ENCODE assay signal across 7 mouse cellular contexts in the genomic region with DNA sequence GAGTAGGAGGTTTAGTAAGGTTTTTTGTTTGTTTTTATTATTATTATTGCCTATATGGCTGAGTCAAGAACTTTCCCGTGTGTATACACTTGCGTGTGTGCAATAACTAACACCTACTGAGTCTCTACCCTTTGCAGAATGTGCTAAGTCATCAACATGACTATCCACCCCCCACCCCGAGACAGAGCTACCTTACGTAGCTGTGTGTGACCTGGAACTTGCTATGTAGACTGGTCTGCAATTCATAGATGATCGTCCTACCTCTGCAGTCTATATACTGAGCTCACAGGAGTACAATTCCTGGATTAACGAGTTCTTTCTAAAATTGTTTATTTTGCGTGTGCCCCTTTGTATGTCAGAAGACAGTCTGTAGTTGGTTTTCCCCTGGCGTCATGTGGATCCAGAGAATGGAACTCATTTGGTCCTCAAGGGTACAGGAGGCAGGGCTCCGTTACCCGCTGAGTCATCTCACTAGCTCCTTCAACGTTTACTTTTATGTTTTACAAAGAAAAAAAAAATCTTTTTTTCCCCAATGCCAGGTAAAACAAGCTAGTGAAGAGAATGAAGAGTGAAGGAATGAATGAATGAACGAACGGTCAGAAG. TPM values are rescaled to one million over a fixed set of nuclear protein-coding genes. Genes with fewer than 3 reads are reported as not detected.
DNase-seq lines count a peak whose midpoint lies in the region; ATAC-seq and TF ChIP-seq lines count a peak whose summit lies in the region.

A gene (plus strand): TSS at position 417 of the 603 bp plus-strand sequence.

- no peak for TF ChIP-seq CTCF in thymus, adult 2 months (IDR thresholded peaks at IDR 0.05; ENCODE audit: borderline replicate concordance, control insufficient read depth, extremely low read depth, insufficient read depth, low read length, poor library complexity)

- no peak for TF ChIP-seq POLR2A in thymus, adult 2 months (IDR thresholded peaks at IDR 0.05; ENCODE audit: control insufficient read depth, extremely low read depth, insufficient read depth, low read length, poor library complexity)

- H3K9me3 ChIP-seq in midbrain, embryonic 12.5 days, result no peaks in the 10 kb centered on the region

- H3K27me3 ChIP-seq in thymus, adult 2 months (ENCODE audit: control insufficient read depth, insufficient read depth, low read length), result no peaks in the 10 kb centered on the region
- peaks cover 4% of the 10 kb centered on the region for H3K27me3 ChIP-seq in midbrain, embryonic 12.5 days

- peak within 1 kb of the TSS; percentile 77 for H3K4me2 ChIP-seq in midbrain, embryonic 12.5 days (replicated peaks)

- H3K36me3 ChIP-seq in thymus, adult 2 months (ENCODE audit: control insufficient read depth, insufficient read depth, low read length), result no peaks in the 10 kb centered on the region
- no peaks in the 10 kb centered on the region for H3K36me3 ChIP-seq in midbrain, embryonic 12.5 days

- WGBS in thymus, adult 2 months, result 27% methylated on average over 13 of the region's 13 CpGs
- WGBS in midbrain, embryonic 12.5 days, result 29% methylated on average over 13 of the region's 13 CpGs

- no peak within 1 kb of the TSS for H3K27ac ChIP-seq in thymus, adult 2 months (ENCODE audit: control insufficient read depth, insufficient read depth, low read length)
- peak within 1 kb of the TSS; percentile 92 for H3K27ac ChIP-seq in midbrain, embryonic 12.5 days (replicated peaks)

- no peak for ATAC-seq in midbrain, embryonic 12.5 days (ENCODE audit: low FRiP score, low read depth)

- DNase-seq in thymus, adult 2 months, result no peak
- no peak for DNase-seq in thymus, postnatal 36 days
- peak; percentile 67 for DNase-seq in c-Kit-negative CD71-positive TER-119-positive erythroid progenitor cells, embryonic 14.5 days (ENCODE audit: low read depth, low spot score)
- DNase-seq in gonadal fat pad, adult 2 months (ENCODE audit: low read depth), result no peak
- DNase-seq in layer of hippocampus, postnatal 10 days (ENCODE audit: low spot score in 2 of 2), result no peak
- no peak for DNase-seq in thymus, postnatal 25 days

- peak within 1 kb of the TSS; percentile 74 for H3K4me3 ChIP-seq in thymus, adult 2 months (ENCODE audit: control insufficient read depth, insufficient read depth, low read length)
- H3K4me3 ChIP-seq in midbrain, embryonic 12.5 days, result peak within 1 kb of the TSS; percentile 77

- peaks cover 14% of the 10 kb centered on the region for H3K4me1 ChIP-seq in thymus, adult 2 months (replicated peaks; ENCODE audit: control insufficient read depth, insufficient read depth, low read length)
- H3K4me1 ChIP-seq in midbrain, embryonic 12.5 days, result peaks cover 39% of the 10 kb centered on the region

- H3K9ac ChIP-seq in midbrain, embryonic 12.5 days (replicated peaks), result peak within 1 kb of the TSS; percentile 89

RNA-seq across cellular contexts. Expression of the gene that starts here (rescaled TPM):
- 126 and 149 TPM in 2 replicates for polyA plus RNA-seq in thymus, adult 2 months (2012; rRNA removed)
- 44.4 and 87.8 TPM in 2 replicates for polyA plus RNA-seq in gonadal fat pad, adult 2 months (2012; rRNA removed)
- total RNA-seq in layer of hippocampus, postnatal 10 days (2021), result 100 to 1,000 TPM in 1 of 2 experiments, 10 to 100 TPM in 1; 94.9 to 104 TPM
- polyA plus RNA-seq in midbrain, embryonic 12.5 days (2016; fragmentation: Nextera tagmentation; extraction: Ambion mirVana), result 147 and 149 TPM in 2 replicates
